Mouse (Mus musculus) urinary bladder, postnatal 10 days (tissue): ENCODE measurements around the gene Cc2d2b.
A peak's percentile ranks its signal among the peaks of the same experiment; 100 is the strongest.

Experiments used
- DNase-seq: peaks from one replicate; pipeline ENCODE4 v3.0.0; 2022; ENCODE audit warnings: low spot score

Gene Cc2d2b

DNA sequence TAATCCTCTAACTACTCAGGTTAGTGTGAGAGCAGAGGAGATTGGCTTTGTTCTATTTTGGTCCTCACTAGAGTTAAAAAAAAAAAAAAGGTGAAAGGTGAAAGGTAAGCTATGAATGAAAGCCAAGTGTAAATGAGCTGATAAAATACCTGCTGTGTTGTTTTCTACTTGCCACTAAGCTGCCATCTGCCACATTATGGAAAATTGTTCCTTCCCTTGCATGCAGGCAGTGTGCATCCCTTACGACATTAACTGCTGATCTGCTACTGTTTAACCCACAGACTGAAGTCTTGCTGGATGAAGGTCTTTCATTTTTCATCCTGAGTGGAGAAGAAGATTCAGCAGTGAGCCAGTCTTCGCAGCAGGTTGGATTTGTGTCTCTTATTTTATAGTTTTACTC lies 11.5 kb downstream of the Cc2d2b start:
- no peak for DNase-seq

DNA sequence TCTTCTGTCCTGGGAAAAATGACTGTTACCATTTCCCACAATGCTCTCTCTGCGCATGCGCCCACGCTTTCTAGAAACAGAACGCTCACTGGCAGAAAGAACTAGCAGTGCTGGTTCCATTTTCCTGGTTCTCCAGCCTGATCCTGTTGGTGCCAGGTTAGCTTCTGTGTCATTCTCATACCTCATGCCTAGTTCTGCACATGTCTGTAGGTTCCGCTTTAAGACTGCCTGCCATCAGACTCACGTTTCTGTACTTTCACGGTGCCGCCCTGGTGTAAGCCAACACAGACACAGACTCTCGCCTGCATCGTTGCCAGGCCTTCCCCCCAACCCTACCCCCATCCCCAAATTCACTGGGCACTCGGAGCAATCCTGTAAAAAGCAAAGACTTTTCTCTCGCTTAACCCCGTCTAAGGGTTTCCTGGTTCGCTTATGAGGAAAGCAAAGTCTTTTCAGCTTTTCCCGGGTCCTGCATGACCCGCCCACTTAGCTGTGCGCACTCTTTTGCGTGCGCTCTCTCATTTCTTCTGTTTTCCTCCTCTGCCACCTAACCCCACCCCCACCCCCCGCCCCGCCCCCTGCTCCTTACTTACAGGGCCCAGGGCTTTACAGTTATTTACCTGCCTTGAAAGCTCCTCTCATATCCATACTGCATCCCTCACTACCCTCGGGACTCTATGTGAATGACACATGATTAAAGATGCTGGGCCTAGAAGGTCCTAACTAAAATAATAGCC lies 13.6 kb downstream of the Cc2d2b start:
- no peak for DNase-seq

DNA sequence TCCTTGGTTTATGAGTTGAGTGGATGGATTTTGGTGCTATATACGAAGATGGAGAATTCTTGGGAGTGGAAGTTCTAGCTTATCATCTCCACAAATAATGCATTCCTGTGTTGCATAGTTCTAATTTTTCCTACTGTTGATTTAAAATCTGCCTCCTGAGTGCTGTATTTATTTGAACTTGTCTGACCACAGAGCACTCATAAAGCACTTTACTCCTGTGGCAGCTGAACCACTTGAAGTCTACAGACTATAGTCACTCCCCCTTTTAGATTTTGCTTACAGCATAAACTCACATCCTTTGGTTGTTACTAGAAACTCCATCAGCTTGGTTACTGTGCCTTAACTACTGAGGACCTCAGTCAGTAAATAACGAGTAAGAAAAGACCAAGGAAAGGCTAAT lies 18.6 kb downstream of the Cc2d2b start:
- DNase-seq: no peak

DNA sequence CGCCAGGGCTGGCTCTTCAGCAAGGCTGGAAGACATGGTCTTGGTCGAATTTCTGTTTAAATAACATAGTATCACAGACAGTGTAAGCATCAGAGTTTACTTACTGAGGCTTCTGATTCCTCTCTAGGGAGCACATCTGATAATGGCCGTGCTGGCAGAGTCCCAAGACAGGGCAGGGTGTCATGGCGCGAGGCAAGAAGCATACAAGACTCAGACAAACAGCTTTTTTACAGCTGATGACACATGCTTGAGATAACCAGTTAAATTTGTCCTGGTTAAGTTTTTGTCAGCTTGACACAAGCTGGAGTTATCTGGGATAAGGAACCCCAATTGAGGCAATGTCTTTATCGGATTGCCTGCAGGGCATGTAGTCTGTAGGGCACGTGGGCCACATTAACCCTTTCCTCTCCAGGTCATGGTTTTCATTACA lies 20.8 kb downstream of the Cc2d2b start:
- no peak for DNase-seq

- no peak for DNase-seq
Measured at GRCm38 (mm10) chr19:40788004-40788714, 39.6 kb downstream of the Cc2d2b start.

GRCm38 (mm10) chr19:40788715-40789084 lies 40.1 kb downstream of the Cc2d2b start:
- no peak for DNase-seq

DNA sequence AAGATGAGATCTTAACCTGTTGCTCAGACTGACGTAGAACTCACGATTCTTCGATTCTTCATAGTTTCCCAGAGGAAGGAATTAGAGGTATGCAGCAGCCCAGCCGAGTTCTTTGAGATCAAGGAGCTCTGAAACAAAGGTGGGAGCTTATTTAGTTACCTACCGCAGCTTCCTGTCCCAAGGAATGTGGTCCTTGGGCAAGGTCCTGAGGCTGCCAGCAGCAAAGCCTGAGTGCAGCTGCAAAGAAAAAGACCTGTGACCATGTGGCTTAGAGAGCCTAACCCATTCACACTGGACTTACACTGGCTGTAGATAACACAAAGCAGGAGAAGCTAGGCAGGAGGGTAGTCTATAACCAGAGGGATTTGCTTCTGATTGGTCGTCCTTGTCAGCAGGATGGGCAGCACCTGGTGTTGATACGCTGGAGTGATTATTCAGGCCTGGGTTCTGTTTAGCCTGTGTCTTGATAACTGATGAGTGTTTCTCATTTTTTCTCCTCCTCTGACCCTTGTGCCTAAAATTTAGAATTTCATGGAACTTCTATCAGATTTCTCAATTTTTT lies 56.7 kb downstream of the Cc2d2b start:
- DNase-seq: no peak

- DNase-seq: no peak
Measured at GRCm38 (mm10) chr19:40809858-40810257, 61.3 kb downstream of the Cc2d2b start.

DNA sequence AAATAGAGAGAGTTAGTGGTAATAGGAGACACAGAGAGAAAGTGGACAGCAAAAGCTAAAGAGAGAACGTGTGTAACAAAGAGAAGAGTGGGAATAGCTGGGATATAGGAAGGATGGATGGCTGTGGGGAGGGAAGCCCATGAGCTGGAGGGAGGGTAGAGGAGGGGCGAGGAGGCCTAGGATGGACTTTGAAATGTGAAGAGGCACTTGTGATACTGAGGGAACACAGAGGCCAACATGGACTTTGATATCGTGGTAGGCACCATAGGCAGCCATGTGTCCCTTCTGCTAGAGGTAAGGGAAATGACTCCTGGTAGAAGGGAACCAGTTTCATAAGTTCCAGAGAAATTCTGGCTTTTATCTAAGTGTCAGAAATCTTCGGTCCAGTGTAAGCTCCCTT lies 63.3 kb downstream of the Cc2d2b start:
- no peak for DNase-seq

- no peak for DNase-seq
Measured at GRCm38 (mm10) chr19:40812778-40813177, 64.2 kb downstream of the Cc2d2b start.

DNA sequence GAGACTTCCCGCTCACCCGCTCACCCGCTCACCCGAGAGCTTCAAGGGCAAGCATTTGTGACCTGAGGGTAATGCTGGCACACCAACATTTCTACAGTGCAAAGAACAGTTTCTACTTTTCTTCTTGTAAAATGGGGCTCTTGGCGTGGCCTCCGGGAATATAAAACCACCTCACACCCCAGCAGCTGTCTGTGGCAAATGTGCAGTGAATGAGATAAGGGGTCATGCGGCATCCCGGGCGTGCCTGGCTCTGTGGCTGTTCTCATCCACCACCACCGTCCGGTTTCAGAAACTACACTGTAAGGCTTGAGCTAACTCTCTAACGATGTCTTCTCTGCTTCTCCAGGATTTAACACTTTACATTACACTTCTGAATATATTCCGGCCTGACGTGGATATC lies 64.8 kb downstream of the Cc2d2b start:
- DNase-seq: no peak

GRCm38 (mm10) chr19:40815645-40816183 lies 67.2 kb downstream of the Cc2d2b start:
- DNase-seq: no peak

- DNase-seq: no peak
Measured at GRCm38 (mm10) chr19:40817901-40818532, 69.5 kb downstream of the Cc2d2b start.

DNA sequence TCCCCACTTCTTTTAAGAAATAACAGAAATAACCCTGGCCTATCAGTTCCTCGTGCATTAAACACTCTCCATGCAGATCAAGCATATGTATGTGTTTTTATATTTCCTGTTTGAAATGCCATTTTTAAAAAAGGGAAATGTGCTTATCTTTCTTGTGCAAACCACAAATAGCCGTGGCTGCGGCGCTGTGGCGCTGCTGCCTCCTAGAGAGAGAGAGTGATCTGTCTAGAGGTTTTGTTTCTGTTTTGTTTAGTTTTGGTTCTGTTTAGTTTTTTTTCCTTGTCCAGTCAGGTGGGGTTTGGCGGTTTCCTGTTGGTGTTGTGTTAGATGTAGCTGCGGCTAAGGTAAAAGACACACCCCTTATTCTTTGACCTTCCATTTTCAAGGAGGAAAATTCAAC lies 70.2 kb downstream of the Cc2d2b start:
- no peak for DNase-seq

- DNase-seq: no peak
Measured at GRCm38 (mm10) chr19:40821306-40821825, 72.8 kb downstream of the Cc2d2b start.

DNA sequence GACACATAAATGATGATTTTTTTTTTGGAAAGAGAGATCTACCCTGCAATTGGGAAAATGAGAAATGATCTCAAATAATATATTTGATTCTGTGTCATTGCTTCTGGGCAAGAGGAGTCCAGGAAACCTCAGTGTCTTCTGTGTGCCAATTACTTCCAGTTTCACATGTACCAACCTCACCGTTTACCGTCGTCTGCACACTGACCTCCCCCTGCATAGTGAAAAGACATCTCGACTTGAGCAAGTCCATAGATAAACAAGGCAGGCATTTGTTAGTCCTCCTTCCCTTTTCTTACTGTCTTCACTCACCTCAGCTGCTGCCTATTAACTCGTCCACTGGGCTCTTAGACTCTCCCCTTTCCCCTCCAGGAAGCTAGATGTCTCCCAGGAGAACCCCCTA lies 77.1 kb downstream of the Cc2d2b start:
- DNase-seq: no peak

GRCm38 (mm10) chr19:40826735-40827134 lies 78.2 kb downstream of the Cc2d2b start:
- no peak for DNase-seq

GRCm38 (mm10) chr19:40830198-40830597 lies 81.6 kb downstream of the Cc2d2b start:
- DNase-seq: no peak

GRCm38 (mm10) chr19:40830703-40831415 lies 82.3 kb downstream of the Cc2d2b start, which contains the start of gene Ccnj:
Ccnj (plus strand) TSS chr19:40831279.
- DNase-seq: peak; percentile 60

DNA sequence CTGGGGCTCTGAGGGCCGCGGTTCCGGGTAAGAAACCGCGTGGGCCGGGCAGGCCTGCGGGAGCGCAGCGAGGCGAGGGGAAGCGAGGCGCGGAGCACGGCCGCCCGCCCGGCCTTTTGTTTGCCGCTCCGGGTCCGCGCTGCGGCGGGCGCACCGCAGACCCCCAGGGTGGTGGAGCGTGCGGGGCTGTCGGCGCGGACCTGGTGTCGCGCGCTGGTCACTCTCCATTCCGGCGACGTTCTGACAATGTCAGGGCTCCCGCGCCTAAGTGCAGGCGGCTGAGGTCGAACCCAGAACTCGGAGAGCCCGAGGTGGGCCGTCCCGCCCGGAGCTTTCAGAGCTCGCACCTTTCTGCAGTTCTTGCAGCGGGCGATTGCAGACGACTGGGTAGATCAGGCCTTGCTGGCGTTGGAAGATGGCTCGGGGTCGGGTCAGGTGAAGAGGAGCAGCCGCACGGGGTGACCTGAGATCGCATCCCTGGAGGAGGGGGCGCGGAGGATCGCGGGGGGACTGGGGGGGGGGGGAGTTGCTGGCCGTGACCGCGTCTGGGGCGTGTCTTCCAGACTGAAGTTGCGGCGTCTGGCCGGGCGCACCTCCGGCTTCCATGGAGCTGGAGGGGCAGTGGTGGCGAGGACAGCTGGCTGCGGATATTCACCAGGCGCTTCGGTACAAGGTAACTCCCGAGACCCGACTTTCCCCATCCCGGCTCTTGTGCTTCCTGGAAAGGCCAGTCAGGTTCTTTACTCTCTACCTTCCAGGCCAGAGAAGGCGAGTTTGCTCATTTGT lies 83.1 kb downstream of the Cc2d2b start:
- DNase-seq: no peak

DNA sequence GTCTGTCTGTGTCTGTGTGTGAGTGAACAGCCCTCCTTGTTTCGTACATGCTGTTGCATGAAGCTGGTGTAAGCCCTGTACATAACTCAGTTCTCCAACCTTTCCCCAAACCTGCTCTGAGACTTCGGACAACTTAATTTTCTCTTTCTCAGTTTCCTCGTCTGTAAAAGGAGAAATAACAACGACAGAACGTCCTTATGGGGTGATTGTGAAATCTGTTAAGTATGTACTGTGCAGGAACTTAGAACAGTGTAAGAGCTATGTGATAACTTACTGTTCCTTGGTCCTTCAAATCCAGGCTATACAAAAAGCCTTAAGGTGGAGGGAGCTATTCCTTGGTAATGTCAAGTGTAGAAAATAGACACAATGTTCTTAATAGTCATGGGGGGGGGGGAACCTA lies 83.8 kb downstream of the Cc2d2b start:
- no peak for DNase-seq
